Mouse (Mus musculus): Measurements from ENCODE around the gene Ranbp9.

Ranbp9 gene

GRCm38 (mm10) chr13:43364985-43365824, 115.9 kb downstream of the Ranbp9 start, which contains the start of gene Sirt5:
Sirt5 (plus strand) TSS chr13:43365496.
- in situ Hi-C loops (cut with MboI) = no loop called here

- in situ Hi-C loops (cut with MboI) = no loop called here
Observed at GRCm38 (mm10) chr13:43362353-43362752, 118.7 kb downstream of the Ranbp9 start.

- in situ Hi-C loops (cut with MboI) = no loop called here
Observed at GRCm38 (mm10) chr13:43360534-43360933, 120.5 kb downstream of the Ranbp9 start.

GRCm38 (mm10) chr13:43356346-43357125, 124.5 kb downstream of the Ranbp9 start:
- in situ Hi-C loops (cut with MboI) = no loop called here

GRCm38 (mm10) chr13:43354362-43354761, 126.7 kb downstream of the Ranbp9 start:
- in situ Hi-C loops (cut with MboI) = no loop called here

- in situ Hi-C loops (cut with MboI) = no loop called here
Observed at GRCm38 (mm10) chr13:43353356-43353755, 127.7 kb downstream of the Ranbp9 start.
